Mouse (Mus musculus) spleen, adult 12 weeks (tissue): Measurements from ENCODE around the gene Cela1.
A peak's percentile ranks its signal among the peaks of the same experiment; 100 is the strongest.

ENCODE experiments used
- DNase-seq: peaks from one replicate; pipeline ENCODE4 v3.0.0; 2022; ENCODE audit warnings: low spot score

The Cela1 gene

GRCm38 (mm10) chr15:100705376-100705775, 17.7 kb upstream of the Cela1 start:
- no peak for DNase-seq

GRCm38 (mm10) chr15:100703913-100704312, 16.2 kb upstream of the Cela1 start:
- no peak for DNase-seq

GRCm38 (mm10) chr15:100701856-100702255, 14.1 kb upstream of the Cela1 start:
- no peak for DNase-seq

- no peak for DNase-seq
Measured at GRCm38 (mm10) chr15:100701108-100701507, 13.4 kb upstream of the Cela1 start.

- DNase-seq: no peak
Measured at GRCm38 (mm10) chr15:100700424-100700823, 12.7 kb upstream of the Cela1 start.

GRCm38 (mm10) chr15:100699386-100699785, 11.7 kb upstream of the Cela1 start:
- no peak for DNase-seq

- no peak for DNase-seq
Measured at GRCm38 (mm10) chr15:100698078-100698477, 10.4 kb upstream of the Cela1 start.

- no peak for DNase-seq
Measured at GRCm38 (mm10) chr15:100694406-100694805, 6.7 kb upstream of the Cela1 start.

- no peak for DNase-seq
Measured at GRCm38 (mm10) chr15:100691990-100692389, 4.3 kb upstream of the Cela1 start.

GRCm38 (mm10) chr15:100686989-100687388, 732 bp downstream of the Cela1 start:
- no peak for DNase-seq

- DNase-seq: no peak
Measured at GRCm38 (mm10) chr15:100686434-100686833, 1.3 kb downstream of the Cela1 start.

- no peak for DNase-seq
Measured at GRCm38 (mm10) chr15:100685849-100686248, 1.9 kb downstream of the Cela1 start.

- peak; percentile 65 for DNase-seq
Measured at GRCm38 (mm10) chr15:100685255-100685654, 2.5 kb downstream of the Cela1 start.

- no peak for DNase-seq
Measured at GRCm38 (mm10) chr15:100684450-100684849, 3.3 kb downstream of the Cela1 start.

GRCm38 (mm10) chr15:100683041-100683440, 4.7 kb downstream of the Cela1 start:
- peak; percentile 72 for DNase-seq

GRCm38 (mm10) chr15:100681770-100682169, 6.0 kb downstream of the Cela1 start:
- DNase-seq: no peak

- no peak for DNase-seq
Measured at GRCm38 (mm10) chr15:100680381-100680780, 7.3 kb downstream of the Cela1 start.

GRCm38 (mm10) chr15:100679005-100679404, 8.7 kb downstream of the Cela1 start:
- no peak for DNase-seq

- no peak for DNase-seq
Measured at GRCm38 (mm10) chr15:100678581-100678980, 9.1 kb downstream of the Cela1 start.

- DNase-seq: no peak
Measured at GRCm38 (mm10) chr15:100677675-100678074, 10.0 kb downstream of the Cela1 start.

GRCm38 (mm10) chr15:100676521-100676920, 11.2 kb downstream of the Cela1 start:
- DNase-seq: no peak

- no peak for DNase-seq
Measured at GRCm38 (mm10) chr15:100675486-100675885, 12.2 kb downstream of the Cela1 start.

- DNase-seq: no peak
Measured at GRCm38 (mm10) chr15:100674566-100674965, 13.2 kb downstream of the Cela1 start.

GRCm38 (mm10) chr15:100673585-100674391, 13.9 kb downstream of the Cela1 start:
- no peak for DNase-seq
